Mouse (Mus musculus) G1E (cell line): ENCODE data around the gene BC048562. TPM values are rescaled to one million over a fixed set of nuclear protein-coding genes. Genes with fewer than 3 reads are reported as not detected.

Experiments used
- ATAC-seq: 2 replicates; pipeline ENCODE4 v1.8.0; 2016; ENCODE audit warnings: mild to moderate bottlenecking; ENCODE audit not compliant: insufficient number of reproducible peaks, poor library complexity, low FRiP score, severe bottlenecking; ENCODE audit errors: extremely low read depth
- DNase-seq: peaks from one replicate; pipeline ENCODE4 v3.0.0; 2012; ENCODE audit warnings: low spot score
- H3K27me3 ChIP-seq: 2 replicates; pipeline ENCODE4 v1.6.1; 2012; ENCODE audit warnings: mild to moderate bottlenecking, low read length, inconsistent platforms; ENCODE audit not compliant: insufficient read depth
- H3K36me3 ChIP-seq: replicated peaks from 2 replicates; pipeline ENCODE3; 2012; ENCODE audit warnings: mild to moderate bottlenecking, inconsistent platforms
- H3K4me1 ChIP-seq: 2 replicates; pipeline ENCODE4 v1.6.1; 2012; ENCODE audit warnings: low read depth, low read length, inconsistent platforms, mixed read lengths; ENCODE audit not compliant: insufficient read depth
- H3K4me3 ChIP-seq: 2 replicates; pipeline ENCODE4 v1.5.1; 2012; ENCODE audit warnings: low read depth, mild to moderate bottlenecking, inconsistent platforms, low read length, moderate library complexity, mixed read lengths
- H3K9me3 ChIP-seq: replicated peaks from 2 replicates; pipeline ENCODE4 v1.6.1; 2012; ENCODE audit warnings: inconsistent platforms
- CTCF ChIP-seq: IDR thresholded peaks from 2 replicates; pipeline ENCODE4 v1.5.1; 2012; ENCODE audit warnings: low read depth, low read length, inconsistent platforms, mixed read lengths
- GATA1 ChIP-seq: IDR thresholded peaks from 2 replicates; pipeline ENCODE4 v1.6.1; 2012; ENCODE audit warnings: borderline replicate concordance, low read length, inconsistent platforms, mixed read lengths
- GATA2 ChIP-seq: IDR thresholded peaks from 2 replicates; pipeline ENCODE4 v1.6.1; 2012; ENCODE audit warnings: low read depth, low read length, inconsistent platforms, borderline replicate concordance
- POLR2AphosphoS5 ChIP-seq: IDR thresholded peaks from 2 replicates; pipeline ENCODE4 v1.6.1; 2012; ENCODE audit warnings: low read depth, low read length, inconsistent platforms; ENCODE audit not compliant: insufficient replicate concordance
- TAL1 ChIP-seq: conservative IDR thresholded peaks from 2 replicates; pipeline ENCODE4 v1.6.1; 2012; ENCODE audit warnings: low read depth, low read length, inconsistent platforms, mixed read lengths
- polyA plus RNA-seq: library from polyadenylated mRNA; stranded (reverse); fragments of >175 nt; gene quantifications from 2 replicates; pipeline ENCODE4 v1.2.3, GENCODE M21; 2012
- total RNA-seq, 2 experiments: library from RNA; stranded (forward) in 1 of 2; stranded (reverse) in 1 of 2; fragments of 200-1000 nt in 1 of 2; fragments of >200 nt in 1 of 2; fragmentation: Nextera tagmentation in 1 of 2; gene quantifications; 2 replicates each; pipeline ENCODE4 v1.2.3; 2014 to 2017

Gene BC048562
- total and polyA plus RNA-seq, 3 experiments: 0.08 to 0.22 TPM; not detected in 1

GRCm38 (mm10) chr9:108445125-108445524 lies 8.8 kb downstream of the BC048562 start:
- ATAC-seq (no peak), DNase-seq (no peak)
- peaks cover 18% of the 10 kb centered on the region for H3K4me1 ChIP-seq
- TF ChIP-seq TAL1 (no peak), CTCF (no peak), GATA2 (no peak), POLR2AphosphoS5 (no peak), GATA1 (no peak)
- H3K36me3 ChIP-seq: peaks cover 28% of the 10 kb centered on the region
- H3K27me3 ChIP-seq: peaks cover 4% of the 10 kb centered on the region; the same call in 1 of the 2 replicates
- no peak overlapping the region for H3K4me3 ChIP-seq
- H3K9me3 ChIP-seq: no peaks in the 10 kb centered on the region

GRCm38 (mm10) chr9:108449860-108450259 lies 13.6 kb downstream of the BC048562 start:
- no peak for DNase-seq
- peak overlapping the region; percentile 76; the same call in 1 of the 2 replicates for H3K4me3 ChIP-seq
- H3K36me3 ChIP-seq: peaks cover 38% of the 10 kb centered on the region
- ATAC-seq: no peak
- TF ChIP-seq TAL1 (no peak), POLR2AphosphoS5 (no peak), CTCF (no peak), GATA2 (no peak), GATA1 (no peak)
- H3K9me3 ChIP-seq: no peaks in the 10 kb centered on the region
- no peaks in the 10 kb centered on the region for H3K27me3 ChIP-seq
- H3K4me1 ChIP-seq: peaks cover 48% of the 10 kb centered on the region

DNA sequence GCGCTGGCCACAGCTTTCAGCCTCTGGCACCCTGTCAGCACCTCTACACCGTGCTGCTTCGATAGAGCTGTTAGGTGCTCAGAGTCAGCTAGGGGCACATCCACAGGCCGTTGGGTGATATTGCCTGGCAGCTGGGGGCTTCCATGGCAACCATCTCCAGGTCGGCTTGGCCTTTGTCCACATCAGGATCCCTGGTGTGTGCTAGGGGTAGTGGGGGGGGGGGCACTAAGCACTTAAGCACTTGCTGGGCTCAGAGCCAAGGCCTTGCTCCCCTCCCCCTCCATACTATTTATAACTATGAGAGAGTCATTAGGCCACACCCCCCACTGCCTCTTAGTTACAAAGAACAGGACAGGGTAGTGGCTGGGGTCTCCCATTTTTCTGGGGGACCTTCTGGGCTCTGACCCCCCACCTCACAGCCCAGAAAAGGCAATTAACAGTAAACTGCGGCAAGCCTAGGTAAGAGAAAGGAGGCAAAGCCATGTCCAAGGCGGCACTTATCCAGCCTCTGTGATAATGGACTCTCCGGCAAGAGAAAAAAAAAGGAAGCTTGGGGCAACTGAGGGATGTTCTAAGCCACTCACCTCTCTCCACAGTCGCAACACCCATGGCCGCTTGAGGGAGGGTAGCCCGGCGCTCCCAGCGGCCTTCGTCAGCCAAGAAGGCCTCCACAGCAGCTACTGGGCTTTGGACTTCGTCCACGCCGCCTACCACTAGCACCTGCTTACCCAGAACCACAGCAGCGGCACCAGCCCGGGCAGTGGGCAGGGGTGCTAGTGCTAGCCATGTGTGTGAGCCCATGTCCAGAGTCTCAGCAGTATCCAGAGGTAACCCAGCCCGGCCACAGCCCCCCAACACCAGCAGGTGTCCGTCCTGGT lies 14.2 kb downstream of the BC048562 start:
- no peak for TF ChIP-seq POLR2AphosphoS5
- TF ChIP-seq TAL1: no peak
- TF ChIP-seq GATA2: no peak
- Histone ChIP-seq H3K9me3 (no peaks in the 10 kb centered on the region), H3K36me3 (peaks cover 38% of the 10 kb centered on the region), H3K4me3 (peak overlapping the region; percentile 76), H3K4me1 (peaks cover 51% of the 10 kb centered on the region), H3K27me3 (no peaks in the 10 kb centered on the region)
- DNase-seq (peak; percentile 52), ATAC-seq (no peak)

DNA sequence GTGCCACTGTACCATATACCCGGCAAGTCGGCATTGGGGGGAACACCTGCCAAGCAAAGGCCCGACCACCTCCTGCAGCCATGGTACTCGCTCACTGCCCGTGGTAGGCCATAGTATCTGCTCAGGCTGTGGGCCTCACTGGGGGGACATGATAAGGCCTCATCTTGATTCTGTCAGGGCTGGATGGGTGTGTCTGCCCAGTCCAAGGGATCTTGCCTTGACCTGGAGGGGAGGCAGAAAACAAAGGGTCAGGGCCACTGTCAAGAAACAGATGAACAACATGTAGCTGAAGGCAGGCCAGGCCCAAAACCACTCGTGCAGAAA lies 14.8 kb downstream of the BC048562 start:
- TF ChIP-seq TAL1 (0 out of 2 replicates have a peak, but pooled peaks have one; percentile 27), CTCF (no peak)
- no peaks in the 10 kb centered on the region for H3K9me3 ChIP-seq
- H3K27me3 ChIP-seq: no peaks in the 10 kb centered on the region
- peak overlapping the region; percentile 76 for H3K4me3 ChIP-seq
- peak; percentile 62 for DNase-seq
- peaks cover 57% of the 10 kb centered on the region for H3K4me1 ChIP-seq
- peak; percentile 46; the same call in 1 of the 2 replicates for ATAC-seq
- H3K36me3 ChIP-seq: peaks cover 38% of the 10 kb centered on the region

GRCm38 (mm10) chr9:108451519-108452160 lies 15.4 kb downstream of the BC048562 start:
- H3K4me3 ChIP-seq: peak overlapping the region; percentile 76
- peaks cover 38% of the 10 kb centered on the region for H3K36me3 ChIP-seq
- ATAC-seq: no peak
- TF ChIP-seq GATA1 (no peak), TAL1 (peak; percentile 12; the same call in 1 of the 2 replicates)
- no peaks in the 10 kb centered on the region for H3K27me3 ChIP-seq
- H3K9me3 ChIP-seq: no peaks in the 10 kb centered on the region
- H3K4me1 ChIP-seq: peaks cover 62% of the 10 kb centered on the region
- peak; percentile 41 for DNase-seq

DNA sequence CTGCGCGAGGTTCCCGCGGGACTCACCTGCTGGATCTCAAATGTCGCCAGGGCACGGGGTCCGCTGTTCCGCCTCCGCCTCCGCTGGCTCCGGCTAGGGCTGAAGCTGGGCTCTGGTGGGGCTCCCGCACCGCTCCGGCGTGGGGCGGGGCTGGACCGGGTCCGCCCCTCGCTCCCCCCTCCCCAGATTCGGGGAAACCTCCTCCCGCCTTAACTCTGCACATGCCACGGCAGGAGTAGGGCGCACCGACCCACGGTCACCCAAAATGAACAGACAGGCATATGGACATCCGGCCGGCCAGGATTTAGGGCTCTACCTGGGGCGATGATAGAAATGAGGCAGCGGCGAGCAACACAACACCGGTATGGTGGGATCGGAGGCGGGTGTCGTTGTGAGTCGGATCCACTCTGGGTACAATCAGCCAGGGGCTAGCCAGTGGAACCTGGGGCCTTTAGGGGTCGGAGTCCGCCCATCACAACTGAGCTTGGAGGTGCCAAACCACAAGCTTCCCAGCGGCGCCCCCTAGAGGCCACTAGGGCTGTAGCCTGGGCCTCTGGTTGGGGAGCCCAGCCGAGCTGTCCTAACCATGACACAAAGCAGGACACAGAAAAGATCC lies 16.1 kb downstream of the BC048562 start:
- ATAC-seq (peak; percentile 64), DNase-seq (peak; percentile 82)
- peak overlapping the region; percentile 76 for H3K4me3 ChIP-seq
- H3K9me3 ChIP-seq: no peaks in the 10 kb centered on the region
- H3K4me1 ChIP-seq: peaks cover 64% of the 10 kb centered on the region
- H3K27me3 ChIP-seq: no peaks in the 10 kb centered on the region
- TF ChIP-seq GATA2: no peak
- no peak for TF ChIP-seq POLR2AphosphoS5
- no peak for TF ChIP-seq TAL1
- peak; percentile 88 for TF ChIP-seq CTCF
- H3K36me3 ChIP-seq: peaks cover 37% of the 10 kb centered on the region
